ENCODE assay signal across 7 mouse cellular contexts in the genomic region with DNA sequence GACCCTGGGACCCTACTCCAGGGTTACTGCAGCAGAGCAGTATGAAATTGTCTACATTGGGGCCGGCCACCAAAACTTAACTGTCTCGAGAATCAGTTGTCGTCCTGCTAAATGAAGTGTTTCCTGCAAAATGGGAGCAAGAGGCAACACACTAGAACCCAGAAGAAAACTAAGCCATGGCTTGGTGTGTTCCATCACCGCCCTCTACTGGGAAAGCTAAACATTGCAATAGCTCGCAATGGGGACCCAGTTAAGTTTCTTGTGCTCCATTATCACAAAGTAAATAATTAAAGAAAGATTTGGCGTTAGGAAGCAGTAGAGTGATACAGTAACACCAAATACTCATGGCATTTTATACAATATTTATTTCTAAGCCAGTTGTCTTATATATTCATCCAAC.
DNase-seq lines count a peak whose midpoint lies in the region.

No protein-coding gene starts in this region.

- peak; percentile 15 for DNase-seq in ovary, postnatal 14 days (ENCODE audit: low spot score)
- DNase-seq in ovary, postnatal 10 days (ENCODE audit: low spot score) = no peak
- peak; percentile 20 for DNase-seq in adrenal gland, postnatal 25 days
- peak; percentile 79 for DNase-seq in embryo, embryonic 10.5 days (ENCODE audit: low spot score)
- DNase-seq in kidney, postnatal 4 days = peak; percentile 59 to 65
- peak; percentile 25 to 43 for DNase-seq in lung, adult 18-20 months
- DNase-seq in spleen, postnatal 36 days (ENCODE audit: low spot score in 2 of 2) = peak; percentile 8 to 12
